Mouse (Mus musculus) embryonic facial prominence, embryonic 15.5 days (tissue): ENCODE measurements around the gene 2510002D24Rik. TPM values are rescaled to one million over a fixed set of nuclear protein-coding genes. Genes with fewer than 3 reads are reported as not detected.
"Not testable (repeated sequence)": the region's sequence is repeated elsewhere in the genome, so short reads cannot be mapped to it uniquely, and the experiment has no call there.

Experiments
- ATAC-seq: fragments of 200-750 bp; cut with Nextera tagmentation; 2 replicates; pipeline ENCODE4 v1.8.0; 2017; ENCODE audit warnings: low read depth, moderate TSS enrichment; ENCODE audit not compliant: insufficient number of reproducible peaks, low FRiP score, low TSS enrichment
- H3K27ac ChIP-seq: fragments of 300-500 bp; sonication (generic); replicated peaks from 2 replicates; pipeline ENCODE4 v1.5.1; 2015; ENCODE audit warnings: mild to moderate bottlenecking, inconsistent platforms
- H3K27me3 ChIP-seq: fragments of 300-500 bp; sonication (generic); 2 replicates; pipeline ENCODE4 v1.6.1; 2015; ENCODE audit warnings: inconsistent platforms
- H3K36me3 ChIP-seq: fragments of 300-500 bp; sonication (generic); 2 replicates; pipeline ENCODE4 v1.6.1; 2015; ENCODE audit warnings: mild to moderate bottlenecking, inconsistent platforms
- H3K4me1 ChIP-seq: fragments of 300-500 bp; sonication (generic); 2 replicates; pipeline ENCODE4 v1.6.1; 2015; ENCODE audit warnings: inconsistent platforms
- H3K4me2 ChIP-seq: fragments of 300-500 bp; sonication (generic); replicated peaks from 2 replicates; pipeline ENCODE4 v1.6.1; 2015; ENCODE audit warnings: mild to moderate bottlenecking, inconsistent platforms
- H3K4me3 ChIP-seq: fragments of 300-500 bp; sonication (generic); replicated peaks from 2 replicates; pipeline ENCODE4 v1.5.1; 2015; ENCODE audit warnings: mild to moderate bottlenecking, inconsistent platforms
- H3K9ac ChIP-seq: fragments of 300-500 bp; sonication (generic); 2 replicates; pipeline ENCODE4 v1.6.1; 2015; ENCODE audit warnings: inconsistent platforms
- H3K9me3 ChIP-seq: fragments of 300-500 bp; sonication (generic); replicated peaks from 2 replicates; pipeline ENCODE4 v1.6.1; 2016; ENCODE audit warnings: inconsistent platforms
- WGBS: fragments of 180-500 bp; shearing (Covaris S2); methylation state at CpG from one replicate; pipeline ENCODE4 v1.1.7; 2015; 5-methylcytosine and 5-hydroxymethylcytosine counted together
- polyA plus RNA-seq: library from polyadenylated mRNA; unstranded; fragments of >200 nt; fragmentation: Nextera tagmentation; extraction: Ambion mirVana; gene quantifications from 2 replicates; pipeline ENCODE4 v1.2.1, GENCODE M21; 2015

2510002D24Rik gene
- polyA plus RNA-seq, 1 experiment from 2014 or later, result 50.6 TPM

DNA sequence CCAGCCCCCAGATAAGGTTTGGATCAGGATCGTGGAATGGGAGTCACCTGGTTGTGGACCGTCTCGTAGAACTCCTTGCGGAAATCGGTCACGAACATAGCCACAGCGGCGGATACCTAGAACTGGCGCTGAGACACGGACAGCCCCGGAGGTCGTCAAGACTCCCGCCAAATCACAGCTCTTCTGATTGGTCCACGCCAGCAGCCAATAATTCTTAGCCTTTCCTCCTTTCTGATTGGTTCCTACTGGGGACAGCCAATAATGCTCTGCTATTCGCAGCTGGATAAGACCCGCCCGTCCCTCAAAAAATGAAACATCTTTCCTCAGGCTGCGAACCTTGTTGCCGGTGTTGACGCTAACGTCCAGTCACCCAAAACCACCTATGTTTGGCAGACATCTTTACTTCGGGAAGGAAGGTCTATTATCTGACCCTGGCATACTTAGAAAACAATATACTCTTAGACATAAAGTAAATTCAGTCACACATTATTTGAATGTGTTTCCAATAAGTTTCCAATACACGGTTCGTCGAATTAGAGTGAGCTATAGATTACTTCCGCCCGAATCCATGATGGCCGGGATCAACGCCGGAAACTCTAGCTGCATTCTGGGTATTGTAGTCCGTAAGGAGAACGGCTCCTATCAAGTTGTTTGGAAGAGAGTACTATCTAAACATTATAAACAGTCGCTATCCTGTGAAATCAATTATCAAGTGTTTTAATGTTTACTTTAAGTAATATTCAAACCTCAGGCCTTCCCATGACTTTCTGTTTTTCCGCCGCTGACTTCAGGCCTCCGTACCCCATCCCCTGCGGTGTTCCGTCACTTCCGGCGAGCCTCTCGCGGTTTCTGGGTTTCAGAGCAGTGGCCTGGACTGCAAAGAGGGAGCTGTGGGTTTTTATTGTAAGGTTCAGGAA, 24.7 kb upstream of the 2510002D24Rik start, which contains the start of the genes Ufd1 and Cdc45:
TSS of gene Ufd1 (plus strand) at position 312 of the 917 bp plus-strand sequence.
TSS of gene Cdc45 (minus strand) at position 520 of the 917 bp plus-strand sequence.
- Histone ChIP-seq H3K27me3 (no peaks in the 10 kb centered on the region), H3K27ac (peak within 1 kb of the TSS; percentile 87), H3K9ac (peak within 1 kb of the TSS; percentile 76), H3K4me1 (peaks cover 20% of the 10 kb centered on the region), H3K4me2 (peak within 1 kb of the TSS; percentile 88), H3K36me3 (peaks cover 39% of the 10 kb centered on the region), H3K4me3 (peak within 1 kb of the TSS; percentile 76), H3K9me3 (no peaks in the 10 kb centered on the region)
- peak; percentile 96 for ATAC-seq
- WGBS, result under 1% methylated on average over 42 of the region's 42 CpGs

DNA sequence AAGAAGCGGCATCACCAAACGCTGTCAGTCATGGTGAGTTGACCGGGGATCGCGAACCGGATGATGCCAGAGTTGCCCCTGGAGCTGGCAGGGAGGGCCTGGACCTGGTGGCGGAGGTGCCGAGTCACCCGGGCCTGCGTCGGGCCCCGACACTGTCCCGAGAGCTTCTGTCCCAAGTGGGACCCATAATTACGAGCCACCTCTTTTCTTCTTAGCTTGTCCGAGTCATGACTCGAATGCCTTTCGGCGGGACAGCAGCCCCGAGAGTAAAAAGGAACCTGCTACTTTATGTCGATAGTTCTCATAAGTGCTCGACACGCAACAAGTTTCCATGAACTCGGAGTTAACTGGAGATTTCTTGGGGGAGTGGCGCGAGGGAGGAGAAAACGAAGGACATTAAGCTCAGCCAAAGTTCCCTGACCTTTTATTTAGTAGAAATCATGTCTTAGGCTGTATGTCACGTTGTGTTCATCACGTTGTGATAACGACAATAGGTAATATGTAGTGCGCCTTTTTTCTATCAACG, 23.9 kb upstream of the 2510002D24Rik start:
- Histone ChIP-seq H3K4me3 (peak overlapping the region; percentile 76), H3K27ac (peak overlapping the region; percentile 87), H3K27me3 (no peaks in the 10 kb centered on the region), H3K9me3 (no peaks in the 10 kb centered on the region), H3K4me2 (peak overlapping the region; percentile 88), H3K4me1 (peaks cover 20% of the 10 kb centered on the region), H3K36me3 (peaks cover 41% of the 10 kb centered on the region), H3K9ac (peak overlapping the region; percentile 76)
- WGBS, result 1% methylated on average over 31 of the region's 31 CpGs
- ATAC-seq, result peak; percentile 30

DNA sequence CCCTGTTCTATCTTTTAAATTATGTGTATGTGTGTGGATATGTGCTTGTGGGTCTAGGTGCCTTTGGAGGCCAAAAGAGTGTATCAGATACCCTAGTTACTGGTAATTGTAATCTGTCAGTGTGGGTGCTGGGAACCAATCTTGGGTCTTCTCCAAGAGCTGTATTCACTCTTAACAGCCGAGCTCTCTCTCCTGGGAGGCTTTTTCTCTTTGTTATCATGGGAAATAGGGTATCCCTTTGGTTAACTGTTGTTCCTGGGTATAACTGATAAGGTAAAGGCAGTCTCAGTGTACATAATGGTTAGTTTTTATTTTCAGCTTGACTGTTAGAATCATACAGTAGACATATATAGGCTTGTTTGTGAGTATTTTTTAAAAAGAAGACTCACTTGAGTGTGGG, 14.0 kb upstream of the 2510002D24Rik start:
- Histone ChIP-seq H3K36me3 (peaks cover 91% of the 10 kb centered on the region), H3K4me2 (no peak overlapping the region), H3K27ac (no peak overlapping the region), H3K9ac (no peak overlapping the region), H3K27me3 (no peaks in the 10 kb centered on the region), H3K4me3 (no peak overlapping the region), H3K9me3 (no peaks in the 10 kb centered on the region), H3K4me1 (no peaks in the 10 kb centered on the region)
- ATAC-seq, result no peak
- 85% methylated on average over 1 of the region's 1 CpGs for WGBS

GRCm38 (mm10) chr16:18822925-18823324, 13.5 kb upstream of the 2510002D24Rik start:
- ATAC-seq, result no peak
- Histone ChIP-seq H3K27me3 (no peaks in the 10 kb centered on the region), H3K27ac (no peak overlapping the region), H3K4me2 (no peak overlapping the region), H3K9me3 (no peaks in the 10 kb centered on the region), H3K36me3 (peaks cover 91% of the 10 kb centered on the region), H3K4me3 (no peak overlapping the region), H3K9ac (no peak overlapping the region), H3K4me1 (no peaks in the 10 kb centered on the region)
- 76% methylated on average over 4 of the region's 4 CpGs for WGBS

- Histone ChIP-seq H3K4me1 (no peaks in the 10 kb centered on the region), H3K9ac (no peak overlapping the region), H3K27ac (no peak overlapping the region), H3K4me2 (no peak overlapping the region), H3K36me3 (peaks cover 90% of the 10 kb centered on the region), H3K4me3 (no peak overlapping the region), H3K9me3 (no peaks in the 10 kb centered on the region), H3K27me3 (no peaks in the 10 kb centered on the region)
- no peak for ATAC-seq
- 89% methylated on average over 3 of the region's 3 CpGs for WGBS
These were observed 7.7 kb upstream of the 2510002D24Rik start for GRCm38 (mm10) chr16:18828630-18829029.

- 89% methylated on average over 6 of the region's 6 CpGs for WGBS
- Histone ChIP-seq H3K9me3 (no peaks in the 10 kb centered on the region), H3K27me3 (no peaks in the 10 kb centered on the region), H3K9ac (no peak overlapping the region), H3K4me3 (no peak overlapping the region), H3K36me3 (peaks cover 92% of the 10 kb centered on the region), H3K4me2 (no peak overlapping the region), H3K4me1 (no peaks in the 10 kb centered on the region), H3K27ac (no peak overlapping the region)
- ATAC-seq, result no peak
These were observed 7.3 kb upstream of the 2510002D24Rik start for GRCm38 (mm10) chr16:18829102-18829501.

DNA sequence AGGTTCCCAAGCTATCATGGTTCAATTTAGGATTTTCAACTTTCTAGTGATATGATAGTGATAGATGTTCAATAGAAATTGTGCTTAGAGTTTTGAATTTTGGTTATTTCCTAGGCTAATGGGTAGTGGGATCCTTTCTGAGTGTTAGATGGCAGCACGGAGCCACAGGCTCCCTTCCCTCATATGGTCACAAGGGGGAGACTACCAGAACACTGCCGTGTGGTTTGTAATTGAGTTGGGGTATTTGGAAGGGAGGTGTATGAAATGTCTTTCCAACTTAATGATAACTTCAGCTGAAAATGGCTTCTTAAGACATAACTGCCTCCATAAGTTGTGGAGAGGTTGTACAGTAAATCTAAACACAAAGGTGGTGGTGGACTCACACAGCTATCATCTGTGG, 2.9 kb upstream of the 2510002D24Rik start:
- Histone ChIP-seq H3K4me3 (no peak overlapping the region), H3K9me3 (no peaks in the 10 kb centered on the region), H3K36me3 (peaks cover 63% of the 10 kb centered on the region), H3K27me3 (no peaks in the 10 kb centered on the region), H3K4me1 (0 out of 2 replicates have a peak, but pooled peaks cover 4% of the 10 kb centered on the region), H3K9ac (no peak overlapping the region), H3K4me2 (no peak overlapping the region), H3K27ac (no peak overlapping the region)
- ATAC-seq, result no peak
- 68% methylated on average over 2 of the region's 2 CpGs for WGBS

DNA sequence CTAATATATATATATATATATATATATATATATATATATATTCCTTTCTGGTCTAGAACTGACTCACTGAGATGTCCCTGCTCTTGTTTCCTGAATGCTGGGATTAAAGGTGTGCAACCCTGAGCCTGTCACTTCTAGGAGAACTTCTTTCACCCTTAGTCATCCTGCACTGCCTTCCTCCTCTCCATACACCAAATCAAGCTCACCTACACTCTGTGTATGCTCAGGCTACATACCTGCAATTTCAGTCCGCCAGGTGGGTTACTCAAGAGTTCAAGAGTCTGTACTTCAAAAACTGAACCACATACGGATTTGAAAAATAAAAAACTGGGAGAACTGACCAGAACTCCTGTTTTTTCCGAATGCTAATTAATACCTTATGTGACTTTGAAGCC, 308 bp upstream of the 2510002D24Rik start:
- no peak overlapping the region for H3K9ac ChIP-seq
- H3K27ac ChIP-seq, result peak overlapping the region; percentile 44; the same call in 1 of the 2 replicates
- 22% methylated on average over 3 of the region's 3 CpGs for WGBS
- no peaks in the 10 kb centered on the region for H3K27me3 ChIP-seq
- H3K4me1 ChIP-seq, result 0 out of 2 replicates have a peak, but pooled peaks cover 4% of the 10 kb centered on the region
- H3K4me2 ChIP-seq, result peak overlapping the region; percentile 53
- H3K9me3 ChIP-seq, result no peaks in the 10 kb centered on the region
- no peak for ATAC-seq
- peaks cover 48% of the 10 kb centered on the region for H3K36me3 ChIP-seq
- peak overlapping the region; percentile 95 for H3K4me3 ChIP-seq

DNA sequence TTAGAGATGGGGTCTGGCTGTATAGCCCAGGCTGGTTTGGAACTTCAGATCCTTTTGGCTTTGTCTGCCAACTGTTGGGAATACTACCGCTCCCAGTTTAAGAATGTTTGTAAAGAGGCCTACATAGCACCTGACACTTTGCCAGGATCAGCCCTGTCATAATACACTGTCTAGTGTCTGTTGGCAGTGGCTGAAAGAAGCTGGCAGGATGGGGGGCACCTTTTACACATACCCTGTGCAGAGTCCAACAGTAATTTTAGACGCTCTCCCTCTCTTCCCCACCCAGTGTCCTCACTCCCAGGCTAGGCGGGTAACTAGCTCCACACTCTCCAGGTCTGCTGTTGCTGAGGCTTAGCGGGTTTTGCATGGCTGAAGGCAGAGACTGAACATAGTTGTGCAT, 2.0 kb downstream of the 2510002D24Rik start:
- peaks cover 31% of the 10 kb centered on the region for H3K36me3 ChIP-seq
- no peak overlapping the region for H3K9ac ChIP-seq
- no peak overlapping the region for H3K4me2 ChIP-seq
- no peaks in the 10 kb centered on the region for H3K9me3 ChIP-seq
- H3K4me1 ChIP-seq, result 0 out of 2 replicates have a peak, but pooled peaks cover 4% of the 10 kb centered on the region
- H3K4me3 ChIP-seq, result no peak overlapping the region
- no peak overlapping the region for H3K27ac ChIP-seq
- no peaks in the 10 kb centered on the region for H3K27me3 ChIP-seq
- no peak for ATAC-seq
- WGBS, result 95% methylated on average over 4 of the region's 4 CpGs

- WGBS, result 89% methylated on average over 15 of the region's 15 CpGs
- H3K9ac ChIP-seq, result no peak overlapping the region
- no peak for ATAC-seq
These were observed 10.0 kb downstream of the 2510002D24Rik start for GRCm38 (mm10) chr16:18846301-18846820.

DNA sequence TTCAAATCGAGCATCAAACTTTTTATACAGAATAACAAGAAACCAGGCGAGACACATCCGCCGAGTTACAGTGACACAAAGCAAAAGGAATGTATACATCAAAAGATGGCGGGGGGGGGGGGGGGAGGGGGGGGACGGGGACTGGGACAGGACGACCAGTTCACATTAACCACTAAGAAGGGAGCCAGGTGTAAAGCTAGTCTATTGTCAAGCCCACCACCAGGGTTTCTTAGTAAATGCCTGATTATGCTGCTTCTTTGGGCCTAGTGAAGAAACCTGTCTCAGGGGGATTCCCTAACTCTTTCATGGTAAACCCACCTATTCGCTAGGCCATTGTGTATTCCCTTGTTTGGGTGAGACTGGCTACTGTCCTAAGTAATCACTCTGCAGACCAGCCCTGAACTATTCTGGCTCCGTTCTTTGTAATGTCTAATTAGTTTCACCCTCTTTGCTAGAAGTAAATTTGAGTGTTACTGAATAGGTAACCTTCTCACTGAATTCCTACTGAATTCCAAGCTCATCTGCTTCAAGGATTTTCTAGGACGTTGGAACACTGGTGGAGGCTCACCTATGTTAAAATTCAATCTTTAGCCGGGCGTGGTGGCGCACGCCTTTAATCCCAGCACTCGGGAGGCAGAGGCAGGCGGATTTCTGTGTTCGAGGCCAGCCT, 13.3 kb downstream of the 2510002D24Rik start:
- not testable (repeated sequence) for H3K4me3 ChIP-seq, H3K9me3 ChIP-seq, H3K4me2 ChIP-seq, H3K4me1 ChIP-seq, H3K36me3 ChIP-seq, H3K27ac ChIP-seq, H3K27me3 ChIP-seq, ATAC-seq, H3K9ac ChIP-seq
- WGBS, result 87% methylated on average over 16 of the region's 17 CpGs

More at GRCm38 (mm10) chr16:18846301-18846820, 10.0 kb downstream of the 2510002D24Rik start:
- H3K27ac ChIP-seq, result no peak overlapping the region
- no peaks in the 10 kb centered on the region for H3K4me1 ChIP-seq
- no peak overlapping the region for H3K4me2 ChIP-seq
- H3K27me3 ChIP-seq, result no peaks in the 10 kb centered on the region
- H3K4me3 ChIP-seq, result no peak overlapping the region
- no peaks in the 10 kb centered on the region for H3K36me3 ChIP-seq
- H3K9me3 ChIP-seq, result no peaks in the 10 kb centered on the region
